Mouse (Mus musculus) heart, embryonic 13.5 days (tissue): ENCODE data around the gene Hoxa10. TPM values are rescaled to one million over a fixed set of nuclear protein-coding genes. Genes with fewer than 3 reads are reported as not detected.

Source experiments
- ATAC-seq: fragments of 200-750 bp; cut with Nextera tagmentation; 2 replicates; pipeline ENCODE4 v1.8.0; 2017; ENCODE audit warnings: moderate TSS enrichment; ENCODE audit not compliant: insufficient number of reproducible peaks, low FRiP score, low TSS enrichment; ENCODE audit errors: extremely low read depth
- H3K27ac ChIP-seq: fragments of 300-500 bp; sonication (generic); replicated peaks from 2 replicates; pipeline ENCODE4 v1.5.1; 2015; ENCODE audit warnings: moderate library complexity, mild to moderate bottlenecking, inconsistent platforms
- H3K27me3 ChIP-seq: fragments of 300-500 bp; sonication (generic); replicated peaks from 2 replicates; pipeline ENCODE4 v1.6.1; 2015; ENCODE audit warnings: mild to moderate bottlenecking, inconsistent platforms
- H3K36me3 ChIP-seq: fragments of 300-500 bp; sonication (generic); 2 replicates; pipeline ENCODE4 v1.6.1; 2015; ENCODE audit warnings: mild to moderate bottlenecking, inconsistent platforms
- H3K4me1 ChIP-seq: fragments of 300-500 bp; sonication (generic); 2 replicates; pipeline ENCODE4 v1.6.1; 2015; ENCODE audit warnings: inconsistent platforms
- H3K4me2 ChIP-seq: fragments of 300-500 bp; sonication (generic); 2 replicates; pipeline ENCODE4 v1.6.1; 2015; ENCODE audit warnings: inconsistent platforms, mild to moderate bottlenecking, moderate library complexity
- H3K4me3 ChIP-seq: fragments of 300-500 bp; sonication (generic); 2 replicates; pipeline ENCODE4 v1.5.1; 2015; ENCODE audit warnings: moderate library complexity, mild to moderate bottlenecking, inconsistent platforms
- H3K9ac ChIP-seq: fragments of 300-500 bp; sonication (generic); 2 replicates; pipeline ENCODE4 v1.6.1; 2015; ENCODE audit warnings: inconsistent platforms, mild to moderate bottlenecking, moderate library complexity
- H3K9me3 ChIP-seq: fragments of 300-500 bp; sonication (generic); 2 replicates; pipeline ENCODE4 v1.6.1; 2016; ENCODE audit warnings: inconsistent platforms
- WGBS: fragments of 180-500 bp; shearing (Covaris S2); methylation state at CpG from one replicate; pipeline ENCODE4 v1.1.7; 2015; ENCODE audit warnings: mixed read lengths; 5-methylcytosine and 5-hydroxymethylcytosine counted together
- polyA plus RNA-seq: library from polyadenylated mRNA; unstranded; fragments of >200 nt; fragmentation: Nextera tagmentation; extraction: Ambion mirVana; gene quantifications from 2 replicates; pipeline ENCODE4 v1.2.1, GENCODE M21; 2015

Gene Hoxa10
- polyA plus RNA-seq, 1 experiment from 2014 or later: not detected

DNA sequence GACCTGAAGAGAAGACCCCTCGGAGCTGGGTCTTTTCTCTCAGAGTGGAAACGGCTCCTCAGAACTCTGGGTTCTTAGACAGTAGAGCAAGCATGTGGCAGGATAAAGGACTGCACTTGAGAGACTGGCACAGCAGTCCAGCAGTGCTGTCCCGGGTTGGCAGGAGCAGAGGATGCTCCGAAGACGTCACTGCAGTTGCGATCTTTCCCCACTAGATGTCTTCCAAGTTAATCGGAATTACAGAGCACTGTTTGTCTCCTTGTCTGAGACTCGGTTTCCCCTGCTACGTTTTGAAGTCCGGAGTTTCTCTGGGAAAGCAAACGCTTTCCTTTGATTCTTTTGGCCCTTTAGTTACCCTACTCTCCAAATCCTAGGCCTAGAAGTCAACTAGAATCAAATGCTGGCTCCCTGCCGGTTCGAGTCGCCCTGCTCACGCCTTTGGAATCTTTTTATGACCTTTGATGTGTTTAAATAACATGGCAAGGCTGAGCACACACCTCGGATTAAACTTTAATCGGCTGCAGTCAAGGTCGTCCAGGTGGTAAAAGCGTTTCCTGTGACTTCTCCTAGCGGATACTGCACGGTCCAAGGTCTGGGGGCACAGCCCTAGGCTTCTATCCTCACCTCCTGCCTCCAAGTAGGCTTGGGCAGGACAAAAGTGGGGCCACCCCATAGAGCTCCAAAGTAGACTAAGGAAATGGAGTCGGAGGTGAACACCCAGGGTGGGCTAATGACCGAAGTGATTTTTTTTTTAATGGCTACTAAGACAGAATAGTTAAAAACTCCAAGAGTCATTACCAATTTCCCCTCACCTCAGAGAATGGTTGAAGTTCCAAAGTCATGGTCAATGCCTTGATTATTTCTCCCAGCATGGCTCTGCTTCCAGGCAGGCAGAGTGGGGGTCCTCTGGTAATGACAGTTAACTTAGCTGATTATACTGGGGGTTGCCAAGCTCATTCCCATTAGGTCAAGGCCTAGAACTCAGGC, 30.1 kb upstream of the Hoxa10 start:
- Histone ChIP-seq H3K36me3 (no peaks in the 10 kb centered on the region), H3K4me3 (no peak overlapping the region), H3K27me3 (peaks cover 98% of the 10 kb centered on the region), H3K9me3 (no peaks in the 10 kb centered on the region), H3K9ac (no peak overlapping the region), H3K4me1 (peaks cover 11% of the 10 kb centered on the region), H3K4me2 (no peak overlapping the region), H3K27ac (no peak overlapping the region)
- 9% methylated on average over 23 of the region's 23 CpGs for WGBS
- ATAC-seq: no peak

DNA sequence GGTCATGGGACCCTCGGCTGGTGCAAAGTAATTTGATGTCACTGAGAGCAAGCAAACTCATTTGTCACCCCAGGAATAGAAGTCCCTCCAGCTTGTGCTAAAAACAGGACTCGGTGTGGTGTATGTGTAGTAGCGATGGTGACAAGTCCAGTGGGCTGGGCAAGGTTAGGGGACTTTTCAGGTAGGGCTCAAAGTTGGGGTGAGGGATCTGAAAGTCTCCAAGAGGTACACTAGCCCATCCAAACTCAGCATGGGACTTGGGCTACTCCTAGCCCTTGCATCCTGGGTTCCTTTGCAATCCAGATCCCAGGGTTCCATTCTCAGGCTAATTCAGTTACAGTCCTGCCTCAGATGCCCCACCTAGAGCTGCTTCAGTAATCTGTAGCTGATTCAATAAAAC, 28.1 kb upstream of the Hoxa10 start:
- WGBS: 5% methylated on average over 3 of the region's 3 CpGs
- no peak overlapping the region for H3K27ac ChIP-seq
- H3K4me2 ChIP-seq: no peak overlapping the region
- no peak overlapping the region for H3K9ac ChIP-seq
- H3K27me3 ChIP-seq: peaks cover 98% of the 10 kb centered on the region
- no peak for ATAC-seq
- H3K9me3 ChIP-seq: no peaks in the 10 kb centered on the region
- peaks cover 8% of the 10 kb centered on the region for H3K4me1 ChIP-seq
- H3K4me3 ChIP-seq: no peak overlapping the region
- H3K36me3 ChIP-seq: no peaks in the 10 kb centered on the region

DNA sequence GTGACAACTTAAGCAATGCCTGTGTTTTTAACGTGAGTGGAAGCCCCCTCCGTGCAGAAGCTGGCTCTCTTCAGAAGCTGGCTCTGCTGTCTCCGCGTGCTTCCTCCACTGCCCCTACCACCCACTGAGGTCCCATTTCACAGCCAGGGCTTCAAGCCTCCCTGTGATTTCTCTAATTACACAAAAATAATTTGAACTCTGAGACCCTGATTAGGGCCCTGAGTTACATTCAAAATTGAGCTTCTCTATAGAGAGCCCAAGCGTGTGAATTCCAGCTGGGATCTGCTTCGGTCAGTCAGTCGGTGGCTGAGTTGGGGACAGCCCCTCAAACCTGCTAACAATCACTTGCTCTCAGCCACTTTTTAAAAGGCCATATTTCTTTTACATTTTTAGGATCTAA, 27.7 kb upstream of the Hoxa10 start:
- WGBS: 4% methylated on average over 7 of the region's 7 CpGs
- H3K36me3 ChIP-seq: no peaks in the 10 kb centered on the region
- no peak overlapping the region for H3K4me3 ChIP-seq
- no peak for ATAC-seq
- H3K4me1 ChIP-seq: peaks cover 4% of the 10 kb centered on the region
- H3K4me2 ChIP-seq: no peak overlapping the region
- no peaks in the 10 kb centered on the region for H3K9me3 ChIP-seq
- H3K9ac ChIP-seq: no peak overlapping the region
- H3K27me3 ChIP-seq: peaks cover 98% of the 10 kb centered on the region
- no peak overlapping the region for H3K27ac ChIP-seq

DNA sequence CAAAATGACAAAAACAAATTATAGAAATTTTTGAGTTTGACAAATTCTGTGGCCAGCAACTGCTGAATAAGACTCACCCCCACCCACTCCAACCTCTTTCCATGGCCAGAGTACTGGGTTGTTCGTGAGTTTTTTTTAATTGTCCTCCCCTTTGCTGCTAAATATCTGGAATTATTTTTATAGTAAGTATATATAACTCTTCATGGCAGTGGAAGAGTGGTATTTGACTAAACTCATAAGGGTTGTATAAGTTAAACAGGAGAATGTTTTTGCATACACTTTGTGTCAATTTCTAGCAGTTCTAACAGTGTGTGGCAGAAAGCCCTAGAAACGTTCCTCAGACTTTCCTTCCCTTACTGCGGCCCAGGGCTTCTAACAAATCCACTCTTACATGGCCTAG, 27.0 kb upstream of the Hoxa10 start:
- no peaks in the 10 kb centered on the region for H3K4me1 ChIP-seq
- H3K27ac ChIP-seq: no peak overlapping the region
- H3K9me3 ChIP-seq: no peaks in the 10 kb centered on the region
- ATAC-seq: no peak
- H3K27me3 ChIP-seq: peaks cover 98% of the 10 kb centered on the region
- no peak overlapping the region for H3K4me3 ChIP-seq
- H3K9ac ChIP-seq: no peak overlapping the region
- no peaks in the 10 kb centered on the region for H3K36me3 ChIP-seq
- H3K4me2 ChIP-seq: no peak overlapping the region
- WGBS: 6% methylated on average over 3 of the region's 3 CpGs

DNA sequence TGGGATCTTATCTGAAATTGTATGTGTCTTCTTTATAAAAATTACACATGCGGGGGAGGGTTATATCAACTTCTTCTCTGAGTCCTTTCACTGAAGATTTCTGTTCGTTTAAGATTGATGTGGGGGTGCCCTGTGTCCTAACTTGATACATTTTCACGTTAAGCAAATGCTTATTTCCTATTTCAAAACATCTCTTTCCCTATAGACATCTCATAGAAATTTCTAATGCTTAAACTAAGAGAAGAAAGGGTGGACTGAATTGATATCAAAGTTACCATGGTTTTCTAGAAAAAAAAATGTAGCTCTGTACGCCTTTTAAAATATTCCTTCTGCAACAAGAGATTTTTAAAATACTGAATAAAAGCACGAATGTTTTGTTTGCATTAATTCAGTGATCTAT, 26.6 kb upstream of the Hoxa10 start:
- H3K9ac ChIP-seq: no peak overlapping the region
- no peak overlapping the region for H3K27ac ChIP-seq
- no peak overlapping the region for H3K4me3 ChIP-seq
- no peaks in the 10 kb centered on the region for H3K36me3 ChIP-seq
- 17% methylated on average over 5 of the region's 5 CpGs for WGBS
- H3K27me3 ChIP-seq: peaks cover 98% of the 10 kb centered on the region
- H3K4me2 ChIP-seq: no peak overlapping the region
- no peaks in the 10 kb centered on the region for H3K4me1 ChIP-seq
- no peaks in the 10 kb centered on the region for H3K9me3 ChIP-seq
- no peak for ATAC-seq

DNA sequence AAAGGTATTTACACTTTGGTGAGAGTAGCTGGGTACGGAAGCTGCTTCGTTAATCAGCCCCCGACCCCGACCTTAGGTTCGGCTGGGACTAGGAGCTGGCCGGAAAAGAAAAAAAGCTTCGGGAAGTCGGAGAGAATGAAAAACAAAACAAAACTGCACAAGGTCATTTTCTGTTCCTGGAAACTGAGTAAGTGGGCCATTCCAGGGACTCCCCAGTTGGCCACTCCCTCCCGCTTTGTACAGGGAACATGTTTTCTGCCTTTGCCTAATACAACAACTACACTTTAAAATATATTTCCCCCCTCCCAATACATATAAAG, 26.0 kb upstream of the Hoxa10 start:
- Histone ChIP-seq H3K9ac (no peak overlapping the region), H3K9me3 (no peaks in the 10 kb centered on the region), H3K27me3 (peaks cover 99% of the 10 kb centered on the region), H3K27ac (no peak overlapping the region), H3K4me1 (no peaks in the 10 kb centered on the region), H3K4me2 (no peak overlapping the region), H3K36me3 (no peaks in the 10 kb centered on the region), H3K4me3 (no peak overlapping the region)
- 3% methylated on average over 9 of the region's 9 CpGs for WGBS
- no peak for ATAC-seq

DNA sequence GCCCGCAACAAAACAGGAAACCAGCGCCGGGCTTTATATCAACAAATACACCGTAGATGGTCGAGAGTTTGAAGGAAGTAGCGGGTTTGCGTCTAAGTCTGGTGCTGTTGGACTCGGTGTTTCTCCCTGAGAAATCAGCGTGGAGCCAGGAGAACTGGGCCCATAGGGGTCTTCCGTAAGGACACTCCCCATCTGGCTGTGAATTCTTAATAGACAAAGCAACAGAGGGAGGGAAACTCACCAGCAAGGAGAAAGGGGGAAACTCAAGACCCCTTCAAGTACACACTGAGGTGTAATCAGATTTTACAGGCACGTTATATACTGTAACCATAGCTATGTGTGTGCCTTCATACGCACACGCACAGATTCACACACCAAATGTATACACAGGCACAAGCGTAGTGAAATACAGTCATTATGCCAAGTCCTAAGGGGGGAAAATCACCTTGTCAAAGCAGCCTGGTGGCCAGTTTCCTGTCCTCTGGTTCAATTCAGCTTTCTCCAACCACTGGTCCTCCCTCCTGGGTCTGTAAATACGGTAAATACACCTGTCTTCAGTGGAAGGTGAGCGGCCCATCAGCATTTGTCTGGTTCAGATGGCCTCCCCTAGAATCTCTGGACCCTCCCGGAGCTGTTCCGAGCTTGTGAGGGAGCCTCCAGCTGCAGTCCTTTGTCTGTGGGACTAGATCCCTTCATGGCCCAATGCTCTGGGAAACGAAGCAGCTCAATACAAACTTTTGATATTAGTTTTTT, 25.4 kb upstream of the Hoxa10 start:
- H3K9ac ChIP-seq: no peak overlapping the region
- no peak for ATAC-seq
- peaks cover 2% of the 10 kb centered on the region; the same call in 1 of the 2 replicates for H3K4me1 ChIP-seq
- no peaks in the 10 kb centered on the region for H3K36me3 ChIP-seq
- H3K4me3 ChIP-seq: no peak overlapping the region
- 2% methylated on average over 19 of the region's 19 CpGs for WGBS
- H3K4me2 ChIP-seq: no peak overlapping the region
- no peak overlapping the region for H3K27ac ChIP-seq
- H3K27me3 ChIP-seq: peaks cover 99% of the 10 kb centered on the region
- no peaks in the 10 kb centered on the region for H3K9me3 ChIP-seq

DNA sequence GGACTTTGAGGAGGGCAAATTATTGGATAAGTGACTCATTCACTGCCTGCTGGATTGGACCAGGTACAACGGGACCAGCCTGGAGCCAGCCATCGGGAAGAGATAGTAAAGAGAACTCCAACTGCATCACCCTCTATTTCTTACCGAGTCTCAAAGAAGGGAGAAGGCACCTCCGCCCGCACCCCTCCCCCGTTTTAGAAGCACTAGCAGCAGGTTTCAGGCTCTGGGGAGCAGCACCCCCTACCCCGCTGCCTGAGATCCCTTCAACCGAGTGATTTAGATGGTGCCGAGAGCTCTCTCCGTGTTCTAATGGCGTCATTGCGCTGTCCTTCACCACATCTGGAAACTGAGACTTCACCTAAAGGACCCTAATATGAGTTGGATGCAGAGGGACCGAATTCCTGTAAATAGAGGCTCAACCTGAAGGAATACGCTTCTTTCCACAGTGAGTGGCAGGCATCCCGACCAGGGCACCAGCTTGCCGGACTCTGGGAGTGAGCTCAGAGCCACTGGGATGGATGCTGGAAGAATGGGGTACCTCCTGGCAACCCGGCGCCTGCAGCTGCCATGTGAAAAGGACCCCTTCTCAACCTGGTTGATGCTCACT, 24.8 kb upstream of the Hoxa10 start:
- 2% methylated on average over 18 of the region's 18 CpGs for WGBS
- H3K9ac ChIP-seq: no peak overlapping the region
- H3K36me3 ChIP-seq: no peaks in the 10 kb centered on the region
- H3K4me2 ChIP-seq: no peak overlapping the region
- peaks cover 99% of the 10 kb centered on the region for H3K27me3 ChIP-seq
- peaks cover 7% of the 10 kb centered on the region; the same call in 1 of the 2 replicates for H3K4me1 ChIP-seq
- no peak overlapping the region for H3K4me3 ChIP-seq
- ATAC-seq: no peak
- no peaks in the 10 kb centered on the region for H3K9me3 ChIP-seq
- H3K27ac ChIP-seq: no peak overlapping the region

DNA sequence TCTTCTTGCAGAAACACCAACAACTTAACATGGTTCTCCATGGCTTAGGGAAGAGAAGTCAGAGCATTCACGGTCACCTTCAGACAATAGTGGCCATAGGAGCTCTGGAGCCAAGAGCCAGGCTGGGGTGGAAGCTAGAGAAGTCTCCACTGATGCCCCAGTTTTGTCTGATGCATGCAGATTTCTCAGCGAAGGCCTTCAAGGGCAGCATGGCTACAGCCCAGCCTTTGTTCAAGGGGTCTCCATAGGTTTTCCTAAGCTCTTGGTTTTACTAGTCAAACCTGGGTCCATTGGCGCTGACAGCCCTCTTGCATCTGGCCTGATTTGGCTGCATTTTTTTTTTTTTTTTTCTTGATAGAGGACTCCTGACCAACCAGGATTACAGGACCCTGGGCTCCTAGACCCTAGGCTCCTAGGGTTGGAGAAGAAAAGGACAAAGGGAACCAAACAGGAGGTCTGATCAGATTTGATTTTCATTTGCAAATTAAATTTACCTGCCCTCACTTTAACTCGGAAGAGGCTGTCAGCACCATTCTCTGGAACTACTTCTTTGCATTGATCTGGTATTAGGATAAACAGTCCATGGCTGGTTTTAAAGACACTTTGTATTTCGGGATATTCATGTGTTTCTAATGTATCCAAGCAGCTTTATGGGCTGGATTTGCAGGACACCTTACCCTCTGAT, 23.6 kb upstream of the Hoxa10 start:
- H3K9ac ChIP-seq: no peak overlapping the region
- H3K27ac ChIP-seq: no peak overlapping the region
- WGBS: 2% methylated on average over 5 of the region's 5 CpGs
- H3K27me3 ChIP-seq: peaks cover 96% of the 10 kb centered on the region
- ATAC-seq: no peak
- H3K4me2 ChIP-seq: no peak overlapping the region
- no peak overlapping the region for H3K4me3 ChIP-seq
- H3K36me3 ChIP-seq: no peaks in the 10 kb centered on the region
- H3K9me3 ChIP-seq: no peaks in the 10 kb centered on the region
- H3K4me1 ChIP-seq: peaks cover 15% of the 10 kb centered on the region

DNA sequence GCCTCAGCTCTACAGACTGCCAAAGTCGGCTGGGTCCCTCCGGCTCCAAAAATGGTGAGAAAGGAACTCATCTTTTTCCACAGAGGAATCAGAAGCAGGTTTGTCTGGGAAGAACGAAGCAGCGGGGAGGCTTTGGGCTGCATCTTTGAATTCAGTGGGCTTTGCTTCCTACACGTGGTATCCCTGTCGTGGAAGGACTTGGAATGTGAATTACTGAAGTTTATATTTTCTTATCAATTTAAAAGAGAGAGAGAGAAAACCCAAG, 22.6 kb upstream of the Hoxa10 start:
- no peak for ATAC-seq
- 2% methylated on average over 6 of the region's 6 CpGs for WGBS

More for the DNA sequence above, 22.6 kb upstream of the Hoxa10 start:
- H3K4me2 ChIP-seq: no peak overlapping the region
- peaks cover 15% of the 10 kb centered on the region for H3K4me1 ChIP-seq
- no peaks in the 10 kb centered on the region for H3K9me3 ChIP-seq
- no peak overlapping the region for H3K9ac ChIP-seq
- H3K27me3 ChIP-seq: peaks cover 96% of the 10 kb centered on the region
- H3K4me3 ChIP-seq: no peak overlapping the region
- no peaks in the 10 kb centered on the region for H3K36me3 ChIP-seq
- no peak overlapping the region for H3K27ac ChIP-seq
